Mouse (Mus musculus) B cell, adult 2 months (primary cell): ENCODE data around the gene Gm8764.
"Not testable (repeated sequence)": the region's sequence is repeated elsewhere in the genome, so short reads cannot be mapped to it uniquely, and the experiment has no call there.

Source experiments
- DNase-seq, 2 experiments: peaks; one replicate each; pipeline ENCODE4 v3.0.0; 2022

Gm8764 gene

DNA sequence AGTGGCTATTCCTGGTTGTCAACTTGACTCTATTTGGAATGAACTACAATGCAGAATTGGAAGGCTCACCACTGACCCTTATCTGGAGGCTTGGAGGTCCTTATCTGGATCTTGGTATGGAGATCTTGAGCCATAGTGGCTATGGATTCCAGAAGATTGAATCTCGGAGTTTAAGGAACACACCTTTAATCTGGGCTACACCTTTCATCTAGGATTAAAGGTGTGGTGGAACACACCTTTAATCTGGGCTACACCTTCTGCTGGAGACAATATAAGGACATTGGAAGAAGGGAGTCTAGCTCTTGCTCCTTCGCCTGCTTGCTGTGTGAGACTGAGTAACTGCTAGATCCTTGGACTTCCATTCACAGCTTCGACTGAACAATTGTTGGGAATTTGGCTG lies at the start of gene Gm8764:
TSS of gene Gm8764 (plus strand) at position 301 of the 400 bp plus-strand sequence.
- DNase-seq: not testable (repeated sequence)

GRCm38 (mm10) chr10:104110044-104110443 lies 49.8 kb upstream of the Gm8764 start:
- no peak for DNase-seq

DNA sequence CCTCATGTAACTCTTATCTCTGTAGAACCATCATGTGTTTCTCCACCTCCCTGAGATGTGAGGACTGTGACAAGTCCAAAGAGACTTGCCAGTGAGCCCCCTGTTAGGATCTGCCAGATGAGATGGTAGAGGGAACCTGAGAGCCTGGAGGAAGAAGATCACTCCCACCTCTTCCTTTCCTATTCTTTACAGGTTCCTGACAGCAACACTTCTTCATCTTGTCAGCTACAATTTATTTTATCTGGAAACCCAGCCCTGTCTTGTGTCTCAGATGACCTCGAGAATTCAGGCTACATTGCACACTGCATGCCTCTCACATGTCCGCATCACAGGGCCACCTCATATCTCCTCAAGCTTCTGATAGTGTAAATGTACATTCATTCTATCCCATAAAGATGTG lies 41.5 kb upstream of the Gm8764 start:
- DNase-seq: no peak

- not testable (repeated sequence) for DNase-seq
These were observed 17.1 kb upstream of the Gm8764 start, which contains the start of gene Gm21293 for GRCm38 (mm10) chr10:104142687-104143086. TSS of gene Gm21293 (plus strand) at chr10:104142987.

GRCm38 (mm10) chr10:104151197-104151596 lies 8.6 kb upstream of the Gm8764 start, which contains the start of gene Gm6763:
TSS of gene Gm6763 (plus strand) at chr10:104151497.
- DNase-seq: not testable (repeated sequence)

DNA sequence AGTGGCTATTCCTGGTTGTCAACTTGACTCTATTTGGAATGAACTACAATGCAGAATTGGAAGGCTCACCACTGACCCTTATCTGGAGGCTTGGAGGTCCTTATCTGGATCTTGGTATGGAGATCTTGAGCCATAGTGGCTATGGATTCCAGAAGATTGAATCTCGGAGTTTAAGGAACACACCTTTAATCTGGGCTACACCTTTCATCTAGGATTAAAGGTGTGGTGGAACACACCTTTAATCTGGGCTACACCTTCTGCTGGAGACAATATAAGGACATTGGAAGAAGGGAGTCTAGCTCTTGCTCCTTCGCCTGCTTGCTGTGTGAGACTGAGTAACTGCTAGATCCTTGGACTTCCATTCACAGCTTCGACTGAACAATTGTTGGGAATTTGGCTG lies 8.4 kb downstream of the Gm8764 start, which contains the start of gene Gm21304:
TSS of gene Gm21304 (plus strand) at position 301 of the 400 bp plus-strand sequence.
- not testable (repeated sequence) for DNase-seq

DNA sequence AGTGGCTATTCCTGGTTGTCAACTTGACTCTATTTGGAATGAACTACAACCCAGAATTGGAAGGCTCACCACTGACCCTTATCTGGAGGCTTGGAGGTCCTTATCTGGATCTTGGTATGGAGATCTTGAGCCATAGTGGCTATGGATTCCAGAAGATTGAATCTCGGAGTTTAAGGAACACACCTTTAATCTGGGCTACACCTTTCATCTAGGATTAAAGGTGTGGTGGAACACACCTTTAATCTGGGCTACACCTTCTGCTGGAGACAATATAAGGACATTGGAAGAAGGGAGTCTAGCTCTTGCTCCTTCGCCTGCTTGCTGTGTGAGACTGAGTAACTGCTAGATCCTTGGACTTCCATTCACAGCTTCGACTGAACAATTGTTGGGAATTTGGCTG lies 16.9 kb downstream of the Gm8764 start, which contains the start of gene Gm21312:
TSS of gene Gm21312 (plus strand) at position 301 of the 400 bp plus-strand sequence.
- not testable (repeated sequence) for DNase-seq

GRCm38 (mm10) chr10:104185233-104185632 lies 25.4 kb downstream of the Gm8764 start, which contains the start of gene Gm20765:
TSS of gene Gm20765 (plus strand) at chr10:104185533.
- DNase-seq: not testable (repeated sequence)

DNA sequence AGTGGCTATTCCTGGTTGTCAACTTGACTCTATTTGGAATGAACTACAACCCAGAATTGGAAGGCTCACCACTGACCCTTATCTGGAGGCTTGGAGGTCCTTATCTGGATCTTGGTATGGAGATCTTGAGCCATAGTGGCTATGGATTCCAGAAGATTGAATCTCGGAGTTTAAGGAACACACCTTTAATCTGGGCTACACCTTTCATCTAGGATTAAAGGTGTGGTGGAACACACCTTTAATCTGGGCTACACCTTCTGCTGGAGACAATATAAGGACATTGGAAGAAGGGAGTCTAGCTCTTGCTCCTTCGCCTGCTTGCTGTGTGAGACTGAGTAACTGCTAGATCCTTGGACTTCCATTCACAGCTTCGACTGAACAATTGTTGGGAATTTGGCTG lies 33.9 kb downstream of the Gm8764 start, which contains the start of gene Gm4340:
TSS of gene Gm4340 (plus strand) at position 301 of the 400 bp plus-strand sequence.
- not testable (repeated sequence) for DNase-seq

DNA sequence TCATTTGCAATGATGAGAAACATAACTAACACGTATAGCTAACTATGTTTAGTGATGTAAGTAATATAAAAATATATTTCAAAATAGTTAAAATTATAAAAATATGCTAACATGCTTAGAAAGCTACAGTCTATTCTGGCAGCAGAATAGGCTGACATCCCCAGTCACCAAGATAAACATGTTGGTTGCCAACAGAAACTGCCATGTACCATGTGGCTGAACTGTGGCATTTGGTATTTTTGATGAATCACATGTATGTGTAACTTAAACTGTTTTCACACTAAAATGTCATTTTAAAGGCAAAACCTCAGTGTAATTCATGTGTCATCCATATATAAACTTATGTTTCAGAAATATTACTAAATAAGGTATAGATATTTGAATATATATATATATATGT lies 49.8 kb downstream of the Gm8764 start:
- DNase-seq: no peak

- DNase-seq: no peak
These were observed 50.6 kb downstream of the Gm8764 start for GRCm38 (mm10) chr10:104210268-104210990.
